Mouse (Mus musculus) myocyte (in vitro differentiated cells): Measurements from ENCODE around the gene Garnl3.
"Not testable (repeated sequence)": the region's sequence is repeated elsewhere in the genome, so short reads cannot be mapped to it uniquely, and the experiment has no call there.

Experiments used
- MYOD1 ChIP-seq, 3 experiments: IDR thresholded peaks; one replicate each; pipeline ENCODE4 v1.6.1; 2011; ENCODE audit warnings: control low read depth in 2 of 3, low read depth in 2 of 3, mild to moderate bottlenecking in 2 of 3, moderate library complexity in 1 of 3; ENCODE audit not compliant: insufficient read length in 2 of 3, control insufficient read depth in 1 of 3
- POLR2A ChIP-seq: IDR thresholded peaks from one replicate; pipeline ENCODE4 v1.6.1; 2011; ENCODE audit warnings: low read depth, mild to moderate bottlenecking, control low read depth, moderate library complexity; ENCODE audit not compliant: insufficient read length
- POLR2AphosphoS2 ChIP-seq: IDR thresholded peaks from one replicate; pipeline ENCODE4 v1.6.1; 2011; ENCODE audit warnings: low read depth, control low read depth; ENCODE audit not compliant: insufficient read length
- TCF12 ChIP-seq: IDR thresholded peaks from one replicate; pipeline ENCODE4 v1.6.1; 2011; ENCODE audit warnings: mild to moderate bottlenecking, control low read depth; ENCODE audit not compliant: poor library complexity, insufficient read depth, severe bottlenecking

GRCm38 (mm10) chr2:33009055-33009454 lies 122.4 kb downstream of the Garnl3 start:
- not testable (repeated sequence) for TF ChIP-seq POLR2A; POLR2AphosphoS2; TCF12; MYOD1 (IDR thresholded peaks at IDR 0.05; ENCODE audit: control insufficient read depth in 1 of 3, insufficient read length in 2 of 3, low read depth in 2 of 3)
